Mouse (Mus musculus) cerebellum, adult 2 months (tissue): ENCODE measurements at regions not wholly inside any gene's neighbourhood (a gene's known extent, or its start where the extent isn't known, plus 50 kb on each side); places are given as distances from the start of the nearest gene placed in this dataset.

Experiments used
- DNase-seq, 2 experiments: peaks; one replicate each; pipeline ENCODE4 v3.0.0; 2021
- H3K27ac ChIP-seq: fragments of 200-500 bp; 2 replicates; pipeline ENCODE4 v1.5.1; 2012; ENCODE audit warnings: low read length, control low read depth, inconsistent platforms; ENCODE audit not compliant: insufficient read depth
- H3K27me3 ChIP-seq: fragments of 200-500 bp; 2 replicates; pipeline ENCODE4 v1.6.1; 2012; ENCODE audit warnings: inconsistent platforms, mild to moderate bottlenecking, low read length, moderate library complexity; ENCODE audit not compliant: control insufficient read depth, insufficient read depth
- H3K4me1 ChIP-seq: fragments of 200-500 bp; 2 replicates; pipeline ENCODE4 v1.6.1; 2011; ENCODE audit warnings: low read length; ENCODE audit not compliant: control insufficient read depth, insufficient read depth
- H3K4me3 ChIP-seq: fragments of 200-500 bp; replicated peaks from 2 replicates; pipeline ENCODE3; 2011; ENCODE audit warnings: mild to moderate bottlenecking, low read depth, low read length, control low read depth; ENCODE audit not compliant: insufficient read depth
- CTCF ChIP-seq: fragments of 200-500 bp; IDR thresholded peaks from 2 replicates; pipeline ENCODE4 v1.5.1; 2011; ENCODE audit warnings: low read depth, mild to moderate bottlenecking, control low read depth, low read length, moderate library complexity, borderline replicate concordance; ENCODE audit not compliant: insufficient read depth
- POLR2A ChIP-seq: fragments of 200-500 bp; IDR thresholded peaks from 2 replicates; pipeline ENCODE4 v1.6.1; 2011; ENCODE audit warnings: low read length, control low read depth, borderline replicate concordance; ENCODE audit not compliant: insufficient read depth
- WGBS: fragments of 180-500 bp; shearing (Covaris S2); methylation state at CpG from one replicate; pipeline ENCODE4 v1.1.7; 2018; 5-methylcytosine and 5-hydroxymethylcytosine counted together

DNA sequence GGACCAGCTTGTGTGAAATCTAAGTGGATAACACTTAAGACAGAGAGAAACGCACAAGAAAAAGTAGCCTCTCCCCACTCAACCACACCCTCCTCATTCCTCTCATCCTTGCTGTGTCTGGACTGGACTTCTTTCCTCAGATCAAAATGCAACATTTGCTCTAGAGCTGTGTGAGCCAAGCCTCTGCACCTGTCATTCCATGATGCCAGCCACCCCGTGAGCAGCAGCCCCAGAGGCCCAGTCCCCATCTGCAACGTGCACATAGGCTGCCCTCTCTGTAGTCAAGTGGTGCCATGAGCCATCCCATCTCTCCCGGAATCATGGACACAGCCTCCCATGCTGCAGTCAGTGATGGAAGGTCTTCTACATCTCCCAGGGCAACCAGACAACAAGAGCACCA, 55.1 kb upstream of the Gpc1 start:
- Histone ChIP-seq H3K27ac (no peak overlapping the region), H3K4me3 (no peak overlapping the region), H3K4me1 (no peaks in the 10 kb centered on the region), H3K27me3 (no peaks in the 10 kb centered on the region)
- TF ChIP-seq POLR2A = no peak
- no peak for TF ChIP-seq CTCF
- no peak for DNase-seq
- WGBS = 35% methylated on average over 4 of the region's 4 CpGs

DNA sequence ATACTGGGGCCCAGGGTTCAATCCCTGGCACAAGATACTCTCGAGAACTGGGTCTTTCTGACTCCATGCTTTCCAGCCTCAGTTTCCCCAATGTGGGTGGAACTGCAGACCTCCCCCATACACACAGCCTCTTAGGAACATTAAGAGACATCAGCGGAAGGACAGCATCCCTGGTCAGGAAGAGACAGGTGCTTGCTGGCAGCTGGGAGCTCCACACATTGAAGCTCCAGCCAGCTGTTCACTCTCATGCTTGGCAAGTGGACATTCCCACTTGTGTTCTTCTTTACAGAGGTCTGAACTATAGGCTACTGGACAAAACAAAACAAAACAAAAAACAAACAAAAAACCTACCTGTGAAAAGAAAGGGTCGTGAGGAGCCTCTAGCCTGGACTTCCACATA, 55.5 kb upstream of the Gpc1 start:
- no peaks in the 10 kb centered on the region for H3K4me1 ChIP-seq
- no peak overlapping the region for H3K4me3 ChIP-seq
- H3K27ac ChIP-seq = no peak overlapping the region
- H3K27me3 ChIP-seq = no peaks in the 10 kb centered on the region
- TF ChIP-seq POLR2A = no peak
- no peak for TF ChIP-seq CTCF
- no peak for DNase-seq
- 82% methylated on average over 3 of the region's 3 CpGs for WGBS

DNA sequence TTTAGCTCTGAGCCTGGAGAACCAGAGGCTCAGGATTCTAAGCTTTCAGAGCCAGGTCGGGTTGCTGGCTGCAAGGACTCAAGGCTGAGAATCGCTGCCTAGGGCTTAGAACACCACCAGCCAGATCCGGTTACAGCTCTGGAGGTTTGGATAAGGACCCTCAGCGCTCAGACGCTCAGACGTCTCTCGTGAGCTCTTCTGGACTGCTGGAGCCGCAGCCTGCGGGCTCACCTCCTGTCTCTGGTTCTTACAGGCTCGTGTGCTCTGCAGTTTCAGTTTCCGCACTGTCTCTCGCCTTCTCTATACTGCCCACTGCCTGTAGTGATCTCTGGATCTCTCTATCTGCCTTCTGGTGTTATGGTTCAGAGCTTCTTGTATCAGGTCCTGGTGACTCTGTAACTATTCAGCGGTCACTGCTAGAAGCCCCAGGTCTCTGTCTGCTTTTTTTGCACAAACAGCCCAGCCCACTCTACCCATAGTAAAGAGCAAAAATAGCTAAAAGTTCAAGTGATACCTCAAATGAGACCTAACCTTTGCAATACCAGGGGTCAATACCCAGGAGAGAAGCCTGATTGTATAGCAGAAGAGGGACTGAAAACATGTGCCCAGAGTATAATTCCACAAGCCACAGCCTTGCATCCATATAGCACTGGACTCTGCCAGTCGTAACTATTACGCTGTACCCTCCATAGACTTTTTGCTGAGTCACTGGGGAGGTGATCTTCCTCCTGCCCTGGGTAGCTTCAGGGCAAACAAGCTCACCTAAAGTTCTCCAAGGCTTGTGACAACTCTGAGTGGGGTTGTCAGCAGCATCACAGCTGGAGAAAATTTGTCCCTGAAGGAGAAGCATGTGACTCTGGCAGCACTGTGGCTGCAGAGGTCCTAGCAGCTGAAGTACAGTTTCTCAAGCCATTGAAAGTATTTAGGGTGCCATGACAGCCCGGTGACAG, 56.4 kb upstream of the Gpc1 start:
- no peak overlapping the region for H3K27ac ChIP-seq
- DNase-seq = no peak
- H3K4me3 ChIP-seq = peak overlapping the region; percentile 8
- no peaks in the 10 kb centered on the region for H3K4me1 ChIP-seq
- H3K27me3 ChIP-seq = no peaks in the 10 kb centered on the region
- whole genome bisulfite sequencing = 54% methylated on average over 16 of the region's 16 CpGs
- TF ChIP-seq POLR2A (no peak), CTCF (no peak)

DNA sequence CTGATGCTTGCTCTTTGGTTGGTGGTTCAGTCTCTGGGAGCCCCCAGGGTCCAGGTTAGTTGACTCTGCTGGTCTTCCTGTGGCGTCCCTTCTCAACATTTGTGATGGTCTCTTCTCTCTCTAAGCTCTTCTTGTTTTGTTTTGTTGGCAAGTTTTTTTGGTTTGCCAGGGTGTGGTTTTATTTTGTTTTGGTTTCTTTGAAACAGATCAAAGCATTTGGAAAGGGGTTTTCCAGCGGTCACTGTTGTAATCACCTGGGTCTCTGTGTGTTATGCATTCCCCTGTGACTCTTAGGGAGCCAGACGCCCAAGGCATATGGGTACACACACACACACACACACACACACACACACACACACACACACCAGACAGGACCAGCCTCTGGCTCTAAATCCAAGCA, 57.4 kb upstream of the Gpc1 start:
- H3K27ac ChIP-seq = no peak overlapping the region

GRCm38 (mm10) chr1:92772784-92773113, 58.7 kb upstream of the Gpc1 start:
- H3K27ac ChIP-seq = no peak overlapping the region
- no peaks in the 10 kb centered on the region for H3K27me3 ChIP-seq
- no peak overlapping the region for H3K4me3 ChIP-seq
- 76% methylated on average over 10 of the region's 10 CpGs for WGBS
- TF ChIP-seq POLR2A = no peak
- DNase-seq = no peak
- no peaks in the 10 kb centered on the region for H3K4me1 ChIP-seq

More for the DNA sequence above, 57.4 kb upstream of the Gpc1 start:
- Histone ChIP-seq H3K27me3 (no peaks in the 10 kb centered on the region), H3K4me3 (no peak overlapping the region), H3K4me1 (no peaks in the 10 kb centered on the region)
- whole genome bisulfite sequencing = 90% methylated on average over 3 of the region's 3 CpGs
- TF ChIP-seq POLR2A = no peak
- TF ChIP-seq CTCF = no peak
- no peak for DNase-seq

DNA sequence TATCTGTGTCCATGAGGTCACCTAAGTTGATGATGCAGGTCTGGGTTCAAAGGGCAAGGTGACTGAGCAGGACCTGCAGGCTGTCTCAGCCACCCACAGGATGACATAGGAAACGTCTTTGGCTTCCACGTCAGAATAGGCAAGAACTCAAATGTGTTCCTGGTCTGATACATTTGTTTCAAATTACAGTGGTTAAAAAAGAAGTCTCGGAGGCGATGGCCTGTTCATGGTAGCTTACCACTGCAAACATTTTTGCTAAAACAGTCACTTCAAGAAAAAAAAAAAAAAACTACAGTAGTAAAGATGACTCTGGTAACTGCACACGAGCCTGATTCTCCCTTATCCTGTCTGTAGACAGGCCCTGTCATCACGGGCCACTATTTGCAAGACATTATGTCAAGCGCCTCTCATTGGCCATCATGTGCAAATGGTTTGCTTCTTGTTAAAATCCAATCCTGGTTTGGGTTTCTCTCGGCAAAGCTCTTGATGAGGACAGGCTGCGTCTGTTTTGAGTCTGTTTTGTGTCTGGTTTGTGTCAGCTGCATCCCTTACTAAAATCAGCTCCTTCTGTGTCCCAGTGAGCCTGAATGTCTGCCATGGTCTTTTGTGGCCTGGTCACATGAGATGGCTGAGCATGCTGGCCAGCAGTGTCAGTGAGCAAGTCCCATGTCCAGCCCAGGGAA, 59.2 kb upstream of the Gpc1 start:
- H3K27ac ChIP-seq = no peak overlapping the region

DNA sequence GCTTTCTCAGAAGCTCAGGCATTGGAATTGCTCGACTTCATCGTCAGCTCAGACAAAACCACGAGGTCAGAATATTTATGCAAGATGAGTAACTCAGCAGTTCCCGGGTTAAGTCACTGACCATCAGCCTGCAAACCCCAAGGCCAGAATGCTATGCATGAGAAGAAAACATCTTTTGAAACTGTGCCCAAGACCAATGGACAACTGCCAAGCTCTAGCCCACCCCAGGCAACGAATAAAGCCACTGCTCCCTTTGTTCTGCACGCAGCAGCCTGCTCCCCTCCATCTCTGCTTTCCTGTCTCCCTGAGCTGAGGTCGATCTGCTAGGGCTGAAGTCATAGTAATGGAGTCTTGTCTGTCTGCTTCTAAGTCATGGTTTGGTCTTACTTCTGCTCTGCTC, 61.7 kb upstream of the Gpc1 start:
- TF ChIP-seq CTCF = no peak
- no peak for TF ChIP-seq POLR2A
- Histone ChIP-seq H3K4me3 (no peak overlapping the region), H3K27me3 (no peaks in the 10 kb centered on the region), H3K4me1 (no peaks in the 10 kb centered on the region), H3K27ac (no peak overlapping the region)
- 26% methylated on average over 7 of the region's 7 CpGs for WGBS
- no peak for DNase-seq

More for the DNA sequence above, 59.2 kb upstream of the Gpc1 start:
- WGBS = 86% methylated on average over 9 of the region's 9 CpGs
- Histone ChIP-seq H3K4me1 (no peaks in the 10 kb centered on the region), H3K27me3 (no peaks in the 10 kb centered on the region), H3K4me3 (no peak overlapping the region)
- TF ChIP-seq POLR2A (no peak), CTCF (no peak)
- DNase-seq = no peak

GRCm38 (mm10) chr1:92769156-92769555, 62.3 kb upstream of the Gpc1 start:
- H3K4me3 ChIP-seq = no peak overlapping the region
- H3K27me3 ChIP-seq = no peaks in the 10 kb centered on the region
- H3K27ac ChIP-seq = no peak overlapping the region
- H3K4me1 ChIP-seq = no peaks in the 10 kb centered on the region
- WGBS = 63% methylated on average over 4 of the region's 4 CpGs
- TF ChIP-seq CTCF = no peak
- TF ChIP-seq POLR2A = no peak
- no peak for DNase-seq
